Mouse (Mus musculus) midbrain, embryonic 16.5 days (tissue): ENCODE measurements around the gene Gtse1. TPM values are rescaled to one million over a fixed set of nuclear protein-coding genes. Genes with fewer than 3 reads are reported as not detected.

ENCODE experiments used
- ATAC-seq: fragments of 200-750 bp; cut with Nextera tagmentation; 2 replicates; pipeline ENCODE4 v1.8.0; 2017; ENCODE audit warnings: moderate TSS enrichment
- H3K27ac ChIP-seq: fragments of 300-500 bp; sonication (generic); 2 replicates; pipeline ENCODE4 v1.5.1; 2014; ENCODE audit warnings: mild to moderate bottlenecking, low read length, mixed read lengths
- H3K27me3 ChIP-seq: fragments of 300-500 bp; sonication (generic); 2 replicates; pipeline ENCODE4 v1.6.1; 2014; ENCODE audit warnings: low read depth, low read length, mixed read lengths; ENCODE audit not compliant: control insufficient read depth, insufficient read depth
- H3K36me3 ChIP-seq: fragments of 300-500 bp; sonication (generic); 2 replicates; pipeline ENCODE4 v1.6.1; 2014; ENCODE audit warnings: mild to moderate bottlenecking, low read length, moderate library complexity, mixed read lengths; ENCODE audit not compliant: control insufficient read depth, insufficient read depth
- H3K4me1 ChIP-seq: fragments of 300-500 bp; sonication (generic); 2 replicates; pipeline ENCODE4 v1.6.1; 2014; ENCODE audit warnings: mild to moderate bottlenecking, low read length, mixed read lengths; ENCODE audit not compliant: control insufficient read depth, insufficient read depth
- H3K4me2 ChIP-seq: fragments of 300-500 bp; sonication (generic); 2 replicates; pipeline ENCODE4 v1.6.1; 2014; ENCODE audit warnings: mild to moderate bottlenecking, low read length, mixed read lengths
- H3K4me3 ChIP-seq: fragments of 300-500 bp; sonication (generic); 2 replicates; pipeline ENCODE4 v1.5.1; 2014; ENCODE audit warnings: low read depth, mild to moderate bottlenecking, low read length, moderate library complexity, mixed read lengths
- H3K9ac ChIP-seq: fragments of 300-500 bp; sonication (generic); 2 replicates; pipeline ENCODE4 v1.6.1; 2014; ENCODE audit warnings: low read depth, low read length, mixed read lengths
- H3K9me3 ChIP-seq: fragments of 300-500 bp; sonication (generic); replicated peaks from 2 replicates; pipeline ENCODE4 v1.6.1; 2014; ENCODE audit warnings: mild to moderate bottlenecking, low read length, mixed read lengths; ENCODE audit not compliant: control insufficient read depth, poor library complexity, severe bottlenecking
- WGBS: fragments of 180-500 bp; shearing (Covaris S2); extraction: QIAGEN DNeasy Blood & Tissue Kit; methylation state at CpG from one replicate; pipeline ENCODE4 v1.1.7; 2014; 5-methylcytosine and 5-hydroxymethylcytosine counted together
- polyA plus RNA-seq: library from polyadenylated mRNA; unstranded; fragments of >200 nt; fragmentation: Nextera tagmentation; extraction: Ambion mirVana; gene quantifications from 2 replicates; pipeline ENCODE4 v1.2.1, GENCODE M21; 2015

Gtse1 gene
- polyA plus RNA-seq, 1 experiment from 2014 or later, result 3.4 TPM

- Histone ChIP-seq H3K27ac (no peak overlapping the region), H3K36me3 (peaks cover 30% of the 10 kb centered on the region)
- WGBS, result 68% methylated on average over 10 of the region's 10 CpGs
These were observed 32.4 kb downstream of the Gtse1 start for GRCm38 (mm10) chr15:85891971-85892370.

GRCm38 (mm10) chr15:85892498-85893118, 33.1 kb downstream of the Gtse1 start:
- no peak overlapping the region for H3K4me3 ChIP-seq
- peaks cover 36% of the 10 kb centered on the region for H3K36me3 ChIP-seq
- no peak overlapping the region for H3K4me2 ChIP-seq
- 43% methylated on average over 13 of the region's 13 CpGs for WGBS
- H3K9ac ChIP-seq, result no peak overlapping the region
- peak; percentile 78 for ATAC-seq
- H3K27me3 ChIP-seq, result no peaks in the 10 kb centered on the region
- no peaks in the 10 kb centered on the region for H3K9me3 ChIP-seq
- H3K27ac ChIP-seq, result peak overlapping the region; percentile 58
- H3K4me1 ChIP-seq, result no peaks in the 10 kb centered on the region

More at GRCm38 (mm10) chr15:85891971-85892370, 32.4 kb downstream of the Gtse1 start:
- Histone ChIP-seq H3K4me2 (no peak overlapping the region), H3K9ac (no peak overlapping the region), H3K9me3 (no peaks in the 10 kb centered on the region), H3K27me3 (no peaks in the 10 kb centered on the region), H3K4me1 (no peaks in the 10 kb centered on the region), H3K4me3 (no peak overlapping the region)
- ATAC-seq, result no peak

DNA sequence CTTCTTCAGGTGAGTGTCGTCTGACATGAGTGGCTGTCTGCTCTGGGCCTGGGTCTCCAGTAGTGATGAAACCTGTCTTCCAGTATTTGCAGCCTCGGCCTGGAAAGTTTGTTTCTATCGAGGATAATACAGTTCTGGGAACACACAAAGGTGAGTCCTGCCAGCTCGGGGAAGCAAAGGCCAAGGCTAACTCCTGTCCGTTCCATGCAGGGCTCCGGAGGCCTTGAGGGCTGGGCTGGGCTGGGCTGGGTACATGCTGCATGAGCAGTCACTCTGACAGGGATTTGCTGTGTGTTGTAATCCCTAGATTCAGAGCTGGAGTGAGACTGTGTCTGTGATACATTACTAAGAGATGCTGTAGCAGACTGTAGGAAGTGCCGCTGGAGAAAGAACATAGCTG, 34.3 kb downstream of the Gtse1 start:
- no peak overlapping the region for H3K27ac ChIP-seq
- H3K27me3 ChIP-seq, result no peaks in the 10 kb centered on the region
- no peak overlapping the region for H3K9ac ChIP-seq
- peaks cover 32% of the 10 kb centered on the region for H3K36me3 ChIP-seq
- no peaks in the 10 kb centered on the region for H3K9me3 ChIP-seq
- H3K4me1 ChIP-seq, result no peaks in the 10 kb centered on the region
- H3K4me2 ChIP-seq, result no peak overlapping the region
- no peak for ATAC-seq
- no peak overlapping the region for H3K4me3 ChIP-seq
- 93% methylated on average over 7 of the region's 7 CpGs for WGBS

DNA sequence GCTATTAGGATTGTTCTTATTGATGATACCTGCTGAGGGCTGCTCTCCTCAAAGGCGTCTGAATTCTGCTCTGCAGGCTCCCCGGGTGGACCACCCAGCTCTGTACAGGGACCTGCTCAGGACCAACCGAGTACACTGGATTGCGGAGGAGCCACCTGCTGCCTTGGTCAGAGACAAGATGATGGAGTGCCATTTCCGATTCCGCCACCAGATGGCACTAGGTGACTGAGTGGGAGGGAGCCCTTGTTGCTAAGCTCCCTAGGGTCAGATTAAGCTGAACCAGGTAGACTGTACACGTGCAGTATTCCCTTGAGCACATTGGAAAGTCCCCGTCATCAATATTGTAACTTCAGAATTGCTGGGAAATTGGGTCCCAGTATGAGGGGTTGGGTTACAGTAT, 36.7 kb downstream of the Gtse1 start:
- 11% methylated on average over 8 of the region's 8 CpGs for whole genome bisulfite sequencing
- Histone ChIP-seq H3K4me2 (no peak overlapping the region), H3K4me3 (no peak overlapping the region), H3K27me3 (no peaks in the 10 kb centered on the region), H3K4me1 (no peaks in the 10 kb centered on the region), H3K9ac (no peak overlapping the region), H3K36me3 (peaks cover 33% of the 10 kb centered on the region), H3K27ac (no peak overlapping the region), H3K9me3 (no peaks in the 10 kb centered on the region)
- ATAC-seq, result peak; percentile 33

- Histone ChIP-seq H3K4me3 (no peak overlapping the region), H3K9me3 (no peaks in the 10 kb centered on the region), H3K27me3 (no peaks in the 10 kb centered on the region), H3K9ac (0 out of 2 replicates have a peak overlapping the region, but pooled peaks have one; percentile 12), H3K36me3 (peaks cover 31% of the 10 kb centered on the region), H3K4me1 (no peaks in the 10 kb centered on the region), H3K27ac (no peak overlapping the region), H3K4me2 (no peak overlapping the region)
- no peak for ATAC-seq
- 82% methylated on average over 10 of the region's 10 CpGs for WGBS
These were observed 37.6 kb downstream of the Gtse1 start for GRCm38 (mm10) chr15:85897113-85897512.

GRCm38 (mm10) chr15:85899396-85899795, 39.9 kb downstream of the Gtse1 start:
- H3K4me3 ChIP-seq, result no peak overlapping the region
- H3K9ac ChIP-seq, result no peak overlapping the region
- H3K27ac ChIP-seq, result 0 out of 2 replicates have a peak overlapping the region, but pooled peaks have one; percentile 8
- ATAC-seq, result no peak
- H3K4me2 ChIP-seq, result no peak overlapping the region
- H3K36me3 ChIP-seq, result peaks cover 13% of the 10 kb centered on the region; the same call in 1 of the 2 replicates
- no peaks in the 10 kb centered on the region for H3K9me3 ChIP-seq
- WGBS, result 51% methylated on average over 6 of the region's 6 CpGs
- H3K27me3 ChIP-seq, result no peaks in the 10 kb centered on the region
- H3K4me1 ChIP-seq, result no peaks in the 10 kb centered on the region

DNA sequence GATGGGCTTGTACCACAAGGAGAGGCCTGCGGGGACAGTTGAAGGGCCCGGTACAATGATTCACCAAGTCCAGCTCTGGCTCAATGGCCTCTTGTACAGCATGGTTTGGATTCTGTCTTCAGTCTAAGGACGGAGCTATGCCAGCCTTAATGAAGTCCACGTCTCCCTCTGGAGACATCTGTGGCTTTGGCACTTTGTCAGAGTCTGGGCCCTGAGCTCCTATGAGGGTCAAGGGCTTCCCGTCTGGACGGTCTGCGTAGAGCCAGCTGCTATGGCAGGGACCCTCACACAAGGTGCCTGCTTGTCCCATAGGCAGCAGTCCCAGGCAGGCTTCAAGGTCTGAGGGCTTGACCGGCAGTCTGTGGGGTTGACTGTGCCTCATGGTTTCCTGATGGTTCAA, 40.8 kb downstream of the Gtse1 start:
- Histone ChIP-seq H3K4me3 (no peak overlapping the region), H3K4me2 (no peak overlapping the region)

DNA sequence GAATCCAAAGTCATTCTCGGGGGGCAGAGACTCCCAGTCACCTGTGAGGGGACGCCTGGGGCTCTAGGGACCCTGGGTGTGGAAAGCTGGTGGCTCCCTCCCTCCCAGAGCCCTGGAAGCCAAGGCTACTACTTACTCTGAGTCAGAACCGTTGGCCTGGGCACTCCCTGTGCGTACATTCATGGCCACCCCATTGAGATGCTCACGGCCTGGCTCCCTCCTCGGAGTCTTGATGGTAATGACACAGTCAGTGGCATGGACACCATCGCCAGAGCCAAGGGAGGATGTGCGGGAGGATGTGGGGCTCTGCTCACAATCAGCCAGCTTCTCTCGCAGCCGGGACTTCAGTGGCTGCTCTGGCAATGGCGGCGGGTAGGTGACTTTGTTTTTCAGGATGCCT, 41.3 kb downstream of the Gtse1 start:
- H3K27me3 ChIP-seq, result no peaks in the 10 kb centered on the region
- no peak overlapping the region for H3K4me2 ChIP-seq
- ATAC-seq, result no peak
- no peak overlapping the region for H3K4me3 ChIP-seq
- 82% methylated on average over 12 of the region's 12 CpGs for WGBS
- H3K9me3 ChIP-seq, result no peaks in the 10 kb centered on the region
- H3K4me1 ChIP-seq, result no peaks in the 10 kb centered on the region
- H3K9ac ChIP-seq, result no peak overlapping the region
- H3K36me3 ChIP-seq, result 0 out of 2 replicates have a peak, but pooled peaks cover 8% of the 10 kb centered on the region
- no peak overlapping the region for H3K27ac ChIP-seq

More for the DNA sequence above, 40.8 kb downstream of the Gtse1 start:
- Histone ChIP-seq H3K4me1 (no peaks in the 10 kb centered on the region), H3K27ac (no peak overlapping the region), H3K9me3 (no peaks in the 10 kb centered on the region), H3K27me3 (no peaks in the 10 kb centered on the region), H3K36me3 (0 out of 2 replicates have a peak, but pooled peaks cover 8% of the 10 kb centered on the region), H3K9ac (no peak overlapping the region)
- ATAC-seq, result no peak
- WGBS, result 81% methylated on average over 8 of the region's 8 CpGs

DNA sequence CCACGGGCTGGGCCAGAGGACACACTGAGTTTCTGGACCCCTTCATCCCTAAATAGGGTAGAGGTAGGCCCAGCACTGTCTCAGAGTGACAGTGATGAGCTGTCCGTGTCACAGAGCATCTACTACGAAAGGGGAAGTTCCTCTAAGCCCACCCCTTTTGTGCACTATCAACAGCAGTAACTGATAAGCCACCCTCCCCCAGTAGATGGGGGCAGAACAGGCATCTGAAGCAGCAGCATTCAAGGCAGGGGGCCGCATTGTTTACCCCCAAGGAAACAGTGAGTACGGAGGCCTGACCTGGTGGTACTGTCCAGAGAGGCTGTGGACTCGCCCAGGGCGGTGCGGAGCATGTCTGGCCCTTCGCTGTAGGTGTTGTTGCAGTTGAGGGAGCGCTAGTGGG, 43.0 kb downstream of the Gtse1 start:
- Histone ChIP-seq H3K27me3 (no peaks in the 10 kb centered on the region), H3K4me3 (no peak overlapping the region), H3K4me2 (no peak overlapping the region), H3K9ac (no peak overlapping the region), H3K27ac (no peak overlapping the region), H3K9me3 (no peaks in the 10 kb centered on the region), H3K36me3 (0 out of 2 replicates have a peak, but pooled peaks cover 2% of the 10 kb centered on the region), H3K4me1 (no peaks in the 10 kb centered on the region)
- no peak for ATAC-seq
- 84% methylated on average over 10 of the region's 10 CpGs for WGBS
